Mouse (Mus musculus) thymus, adult 2 months (tissue): Measurements from ENCODE around the gene Acot1. TPM values are rescaled to one million over a fixed set of nuclear protein-coding genes. Genes with fewer than 3 reads are reported as not detected.
"Not testable (repeated sequence)": the region's sequence is repeated elsewhere in the genome, so short reads cannot be mapped to it uniquely, and the experiment has no call there.

Experiments
- DNase-seq: peaks from one replicate; pipeline ENCODE4 v3.0.0; 2021
- H3K27ac ChIP-seq: fragments of 200-500 bp; 2 replicates; pipeline ENCODE4 v1.5.1; 2012; ENCODE audit warnings: low read length, control low read depth; ENCODE audit not compliant: control insufficient read depth, insufficient read depth
- H3K27me3 ChIP-seq: fragments of 200-500 bp; 2 replicates; pipeline ENCODE4 v1.6.1; 2012; ENCODE audit warnings: mild to moderate bottlenecking, low read length, moderate library complexity, mixed read lengths; ENCODE audit not compliant: control insufficient read depth, insufficient read depth
- H3K36me3 ChIP-seq: fragments of 200-500 bp; 2 replicates; pipeline ENCODE4 v1.6.1; 2012; ENCODE audit warnings: mild to moderate bottlenecking, low read length, moderate library complexity; ENCODE audit not compliant: control insufficient read depth, insufficient read depth
- H3K4me1 ChIP-seq: fragments of 200-500 bp; replicated peaks from 2 replicates; pipeline ENCODE4 v1.6.1; 2012; ENCODE audit warnings: low read length; ENCODE audit not compliant: control insufficient read depth, insufficient read depth
- H3K4me3 ChIP-seq: fragments of 200-500 bp; 2 replicates; pipeline ENCODE4 v1.5.1; 2012; ENCODE audit warnings: mild to moderate bottlenecking, low read length, control low read depth, moderate library complexity; ENCODE audit not compliant: control insufficient read depth, insufficient read depth
- CTCF ChIP-seq: fragments of 200-500 bp; IDR thresholded peaks from 2 replicates; pipeline ENCODE4 v1.5.1; 2012; ENCODE audit warnings: mild to moderate bottlenecking, control low read depth, low read length, moderate library complexity, borderline replicate concordance; ENCODE audit not compliant: control insufficient read depth, poor library complexity, insufficient read depth; ENCODE audit errors: extremely low read depth
- POLR2A ChIP-seq: fragments of 200-500 bp; IDR thresholded peaks from 2 replicates; pipeline ENCODE4 v1.6.1; 2012; ENCODE audit warnings: mild to moderate bottlenecking, low read length, control low read depth, moderate library complexity; ENCODE audit not compliant: control insufficient read depth, poor library complexity, insufficient read depth; ENCODE audit errors: extremely low read depth
- WGBS: fragments of 180-500 bp; shearing (Covaris S2); methylation state at CpG from one replicate; pipeline ENCODE4 v1.1.7; 2018; 5-methylcytosine and 5-hydroxymethylcytosine counted together
- polyA plus RNA-seq: library from polyadenylated mRNA; depleted of rRNA; stranded (reverse); fragments of >200 nt; gene quantifications from 2 replicates; pipeline ENCODE4 v1.2.3, GENCODE M21; 2012

The Acot1 gene
- polyA plus RNA-seq, 1 experiment, result 3.6 TPM

DNA sequence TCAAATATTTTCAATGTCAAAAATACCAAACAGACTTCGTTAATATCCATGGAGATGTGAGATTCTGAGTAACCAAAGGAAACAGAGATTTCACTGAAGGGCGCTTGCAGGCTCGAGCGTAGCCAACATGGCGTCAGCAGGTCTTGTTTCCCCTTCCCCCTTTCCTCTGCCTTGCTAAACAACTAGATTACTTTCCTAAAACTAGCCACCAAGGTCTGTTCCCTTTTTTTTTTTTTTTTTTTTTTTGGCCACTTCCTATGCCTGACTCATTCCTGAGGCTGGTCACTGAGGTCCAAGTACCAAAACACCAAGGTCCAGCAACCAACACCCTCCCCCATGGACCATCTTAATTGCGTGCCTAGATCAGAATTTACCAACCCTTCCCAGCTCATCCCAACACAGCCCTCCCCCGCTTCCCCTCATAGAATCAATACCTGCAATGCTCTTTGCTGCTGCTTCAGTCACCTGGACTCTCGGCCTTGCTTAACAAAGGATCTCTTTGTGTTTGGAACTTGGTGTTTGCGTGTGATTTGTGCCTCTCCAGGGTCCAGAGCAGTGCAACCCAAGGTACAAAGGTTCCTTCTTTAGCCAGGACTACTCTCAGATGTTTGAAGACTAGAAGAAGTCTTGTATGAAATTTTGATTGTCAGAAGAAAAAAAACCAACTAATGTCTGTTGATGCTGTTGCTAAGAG is 13.9 kb downstream of the Acot1 start:
- Histone ChIP-seq H3K27me3 (no peaks in the 10 kb centered on the region), H3K36me3 (no peaks in the 10 kb centered on the region), H3K4me1 (no peaks in the 10 kb centered on the region; the same call in 1 of the 2 replicates), H3K4me3 (no peak overlapping the region), H3K27ac (no peak overlapping the region)
- 96% methylated on average over 9 of the region's 9 CpGs for WGBS
- TF ChIP-seq CTCF (no peak), POLR2A (no peak)
- DNase-seq, result no peak

DNA sequence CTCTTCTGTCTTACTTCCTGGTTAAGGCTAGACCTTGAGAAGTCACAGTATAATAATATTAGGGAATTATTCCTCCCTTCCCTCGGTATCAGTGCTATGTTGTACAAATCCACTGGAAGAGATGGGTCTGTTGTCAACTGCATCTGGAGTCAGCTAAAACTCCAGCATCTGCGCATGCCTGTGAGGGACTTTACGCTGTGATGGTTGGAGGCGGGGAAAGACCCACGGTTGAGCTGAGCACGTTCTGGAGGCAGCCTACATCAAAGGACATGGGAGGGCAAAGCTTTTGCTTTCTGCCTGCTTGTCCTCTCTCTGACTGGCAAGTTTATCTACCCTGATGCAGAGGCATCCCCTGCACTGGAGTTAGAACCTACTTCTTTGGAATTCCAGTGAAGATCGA is 16.6 kb downstream of the Acot1 start:
- WGBS, result 87% methylated on average over 7 of the region's 7 CpGs
- DNase-seq, result no peak
- H3K27me3 ChIP-seq, result no peaks in the 10 kb centered on the region
- H3K4me1 ChIP-seq, result no peaks in the 10 kb centered on the region
- TF ChIP-seq CTCF, result no peak
- TF ChIP-seq POLR2A, result no peak
- H3K36me3 ChIP-seq, result no peaks in the 10 kb centered on the region
- H3K4me3 ChIP-seq, result no peak overlapping the region
- no peak overlapping the region for H3K27ac ChIP-seq

DNA sequence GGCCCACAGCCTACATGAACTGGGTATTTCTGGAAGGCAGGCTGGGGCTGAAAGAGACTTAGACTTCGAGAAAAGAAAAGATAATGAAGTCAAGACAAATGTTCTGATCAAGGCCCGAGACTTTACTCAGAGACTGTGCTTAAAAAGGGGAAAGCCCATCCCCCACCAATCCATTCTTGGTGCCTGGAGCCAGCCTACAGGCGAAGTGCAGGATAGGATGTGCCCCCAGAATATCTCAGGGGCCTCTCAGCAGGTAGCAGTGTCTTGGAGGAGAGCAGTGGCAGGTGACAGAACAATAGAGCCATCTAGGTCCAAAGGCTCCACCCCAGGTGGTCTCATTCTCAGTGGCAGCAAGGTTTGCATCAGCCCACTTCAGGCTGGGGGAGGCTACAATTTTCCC is 19.0 kb downstream of the Acot1 start:
- 95% methylated on average over 3 of the region's 3 CpGs for WGBS
- not testable (repeated sequence) for H3K4me1 ChIP-seq, DNase-seq

DNA sequence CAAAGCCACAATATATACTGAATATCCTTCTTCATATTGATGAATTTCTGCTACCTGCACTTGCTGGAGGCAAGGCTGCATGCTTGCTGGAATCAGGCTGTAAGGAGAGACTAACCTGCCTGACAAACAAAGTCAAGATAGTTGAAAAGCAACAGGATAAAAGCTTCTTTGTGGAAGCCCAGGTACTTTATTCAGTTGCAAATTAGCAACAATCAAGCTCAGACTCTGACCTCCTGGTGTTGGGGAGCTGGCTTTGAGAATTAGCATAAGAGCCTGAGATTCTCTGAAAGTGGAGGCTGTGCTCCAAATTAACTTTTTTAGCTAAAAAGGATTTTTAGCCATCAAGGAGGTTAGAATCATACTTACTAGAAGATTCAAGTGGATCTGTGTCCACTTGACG is 19.8 kb downstream of the Acot1 start:
- not testable (repeated sequence) for H3K27me3 ChIP-seq, H3K4me3 ChIP-seq, H3K27ac ChIP-seq, DNase-seq, H3K36me3 ChIP-seq, H3K4me1 ChIP-seq
- WGBS, result 98% methylated on average over 1 of the region's 1 CpGs

More for the DNA sequence above, 19.0 kb downstream of the Acot1 start:
- not testable (repeated sequence) for H3K27ac ChIP-seq, H3K27me3 ChIP-seq, H3K4me3 ChIP-seq, H3K36me3 ChIP-seq

DNA sequence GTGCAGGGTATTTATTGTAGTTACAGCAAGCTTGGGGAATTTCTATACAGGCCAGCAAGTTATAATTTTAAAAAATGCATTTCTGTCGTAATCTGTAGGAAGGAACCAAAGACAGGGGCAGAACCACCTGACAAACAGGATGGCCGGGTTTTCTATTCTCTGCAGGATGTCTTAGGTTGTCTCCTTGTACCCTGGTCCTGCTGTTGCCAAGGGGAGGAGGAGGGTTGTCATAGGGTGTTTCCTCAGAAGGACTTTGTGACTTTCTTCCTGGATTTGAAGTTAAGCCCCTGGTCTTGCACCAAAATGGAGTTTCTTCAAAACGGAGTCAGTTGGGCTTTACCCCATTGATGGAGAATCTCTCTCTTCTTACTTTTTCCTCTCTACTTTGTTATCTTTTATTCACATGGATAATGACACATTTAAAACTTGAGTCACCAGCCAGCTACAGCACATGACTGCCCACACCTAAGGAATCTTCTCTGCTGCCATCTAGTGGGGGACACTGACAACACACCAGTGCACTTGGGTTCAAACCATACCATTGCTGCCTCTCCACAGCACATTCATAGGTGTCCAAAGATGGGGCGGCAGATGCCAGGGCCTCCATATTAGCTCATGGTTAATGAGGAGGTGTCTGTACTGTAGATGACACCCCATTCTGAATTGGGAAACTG is 21.5 kb downstream of the Acot1 start:
- TF ChIP-seq POLR2A, result no peak
- no peak for TF ChIP-seq CTCF
- 48% methylated on average over 4 of the region's 4 CpGs for WGBS
- no peak overlapping the region for H3K27ac ChIP-seq
- H3K4me1 ChIP-seq, result no peaks in the 10 kb centered on the region
- no peaks in the 10 kb centered on the region for H3K27me3 ChIP-seq
- H3K4me3 ChIP-seq, result no peak overlapping the region
- H3K36me3 ChIP-seq, result no peaks in the 10 kb centered on the region
- peak; percentile 71 for DNase-seq

DNA sequence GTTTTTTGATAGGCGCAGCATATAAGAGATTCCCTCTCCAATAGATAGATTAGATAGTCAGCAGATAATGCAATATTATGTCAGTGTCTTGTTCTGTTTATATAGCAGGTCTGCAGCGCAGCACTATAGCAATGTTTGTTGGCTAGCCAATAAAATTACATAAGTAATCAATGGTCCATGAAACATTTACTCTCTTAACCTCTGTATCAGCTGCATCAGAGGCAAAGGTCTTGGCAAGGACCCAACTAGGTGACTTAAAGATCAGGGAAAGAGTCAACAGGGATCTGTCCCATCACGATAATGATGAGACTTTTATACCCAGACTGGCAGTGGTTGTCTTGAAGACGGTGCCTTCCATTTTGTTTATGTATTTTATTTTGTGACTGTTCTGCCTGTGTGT is 23.6 kb downstream of the Acot1 start:
- 92% methylated on average over 4 of the region's 4 CpGs for WGBS

DNA sequence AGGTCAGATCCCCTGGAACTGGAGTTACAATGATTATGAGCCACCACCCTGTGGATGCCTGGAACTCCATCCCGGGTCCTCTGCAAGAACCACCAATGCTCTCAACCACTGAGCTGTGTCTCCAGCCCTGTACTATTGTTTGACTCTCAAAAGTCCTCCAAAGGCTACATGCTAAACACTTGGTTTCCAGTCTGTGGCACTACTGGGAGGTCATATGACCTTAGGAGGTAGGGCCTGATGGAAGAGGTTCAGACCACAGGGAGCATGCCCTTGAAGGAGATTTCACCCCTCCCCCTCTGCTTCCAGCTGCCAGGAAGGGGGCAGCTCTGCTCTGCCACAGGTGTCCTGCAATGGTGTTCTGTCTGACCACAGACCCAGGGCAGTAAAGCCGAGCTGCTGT is 24.0 kb downstream of the Acot1 start:
- H3K27ac ChIP-seq, result not testable (repeated sequence)

More for the DNA sequence above, 23.6 kb downstream of the Acot1 start:
- Histone ChIP-seq H3K36me3 (no peaks in the 10 kb centered on the region), H3K4me3 (no peak overlapping the region), H3K27ac (no peak overlapping the region), H3K27me3 (no peaks in the 10 kb centered on the region), H3K4me1 (no peaks in the 10 kb centered on the region)
- TF ChIP-seq POLR2A (no peak), CTCF (no peak)
- no peak for DNase-seq

More for the DNA sequence above, 24.0 kb downstream of the Acot1 start:
- not testable (repeated sequence) for H3K4me1 ChIP-seq, H3K27me3 ChIP-seq, DNase-seq, H3K4me3 ChIP-seq, H3K36me3 ChIP-seq
- 51% methylated on average over 2 of the region's 2 CpGs for WGBS
